Mouse (Mus musculus): ENCODE measurements around the gene Iqcf6. TPM values are rescaled to one million over a fixed set of nuclear protein-coding genes. Genes with fewer than 3 reads are reported as not detected.

Iqcf6 gene
- polyA plus RNA-seq (2014; fragmentation: Illumina TruSeq; extraction: RNeasy Lipid Tissue Mini Kit (QIAGEN cat#74804); ENCODE audit: low read depth, low replicate concordance), result not detected

GRCm38 (mm10) chr9:106626282-106626681 is at the start of gene Iqcf6:
Gene Iqcf6, plus strand, starts transcription at chr9:106626582.

DNA sequence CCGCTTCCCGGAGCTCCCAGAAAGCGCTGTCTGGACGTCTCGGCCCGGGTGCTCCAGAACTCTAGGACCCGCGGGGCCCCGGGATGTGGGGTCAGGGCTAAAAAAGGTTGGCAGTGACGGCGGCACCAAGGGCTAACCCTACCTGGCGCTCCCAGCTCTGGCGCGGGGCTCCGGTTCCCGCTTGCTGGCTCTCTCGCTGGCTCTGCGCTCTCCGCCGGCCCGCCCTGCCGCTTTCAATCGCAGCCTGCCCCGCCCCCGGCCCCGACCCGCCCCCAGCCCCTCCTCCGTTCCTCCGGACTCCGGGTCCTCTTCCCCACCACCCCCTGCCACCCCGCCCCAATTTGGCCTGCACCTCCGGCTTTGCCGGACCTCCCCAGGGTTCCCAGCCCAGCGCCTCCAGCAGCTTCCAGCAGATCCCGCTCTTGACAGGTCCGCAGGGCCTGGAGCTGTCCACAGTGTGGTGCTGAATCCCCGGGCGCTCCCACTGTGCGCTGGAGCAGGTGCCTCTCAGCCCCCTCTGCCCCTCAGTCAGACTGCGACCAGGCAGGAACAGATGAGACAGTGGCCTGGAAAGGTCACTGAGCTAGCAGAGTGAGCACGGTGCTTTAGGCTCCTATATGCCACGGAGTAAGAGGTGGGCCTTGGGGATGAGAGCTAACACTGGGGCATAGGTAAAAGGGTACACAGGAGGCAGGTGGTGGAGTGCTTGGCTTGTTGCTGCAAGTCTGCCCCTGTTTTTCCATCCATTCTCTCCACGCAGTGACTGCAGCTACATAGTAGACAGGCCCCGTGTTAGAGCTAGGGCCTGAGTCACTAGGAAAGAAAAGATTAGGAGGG is 29.7 kb downstream of the Iqcf6 start, which contains the start of gene Grm2:
Grm2 (minus strand) TSS at position 199 of the 837 bp plus-strand sequence.

Other genes starting within 250 kb of the Iqcf6 start
- 24.8 TPM for gene Rpl29, start 197.1 kb upstream of the Iqcf6 start, polyA plus RNA-seq (2014; fragmentation: Illumina TruSeq; extraction: RNeasy Lipid Tissue Mini Kit (QIAGEN cat#74804); ENCODE audit: low read depth, low replicate concordance)
- gene Acy1, start 188.3 kb upstream of the Iqcf6 start, polyA plus RNA-seq (2014; fragmentation: Illumina TruSeq; extraction: RNeasy Lipid Tissue Mini Kit (QIAGEN cat#74804); ENCODE audit: low read depth, low replicate concordance), result 8.3 TPM
- 112 TPM for gene Abhd14b, start 179.1 kb upstream of the Iqcf6 start, polyA plus RNA-seq (2014; fragmentation: Illumina TruSeq; extraction: RNeasy Lipid Tissue Mini Kit (QIAGEN cat#74804); ENCODE audit: low read depth, low replicate concordance)
- 0.73 TPM for gene Abhd14a, start 178.9 kb upstream of the Iqcf6 start, polyA plus RNA-seq (2014; fragmentation: Illumina TruSeq; extraction: RNeasy Lipid Tissue Mini Kit (QIAGEN cat#74804); ENCODE audit: low read depth, low replicate concordance)
- gene Pcbp4, start 173.3 kb upstream of the Iqcf6 start, polyA plus RNA-seq (2014; fragmentation: Illumina TruSeq; extraction: RNeasy Lipid Tissue Mini Kit (QIAGEN cat#74804); ENCODE audit: low read depth, low replicate concordance), result 2.1 TPM
- gene Gpr62, start 160.6 kb upstream of the Iqcf6 start, polyA plus RNA-seq (2014; fragmentation: Illumina TruSeq; extraction: RNeasy Lipid Tissue Mini Kit (QIAGEN cat#74804); ENCODE audit: low read depth, low replicate concordance), result not detected
- gene Rrp9, start 150.6 kb upstream of the Iqcf6 start, polyA plus RNA-seq (2014; fragmentation: Illumina TruSeq; extraction: RNeasy Lipid Tissue Mini Kit (QIAGEN cat#74804); ENCODE audit: low read depth, low replicate concordance), result 1.5 TPM
- gene Parp3, start 149.6 kb upstream of the Iqcf6 start, polyA plus RNA-seq (2014; fragmentation: Illumina TruSeq; extraction: RNeasy Lipid Tissue Mini Kit (QIAGEN cat#74804); ENCODE audit: low read depth, low replicate concordance), result 7.8 TPM
- gene Iqcf1, start 126.6 kb upstream of the Iqcf6 start, polyA plus RNA-seq (2014; fragmentation: Illumina TruSeq; extraction: RNeasy Lipid Tissue Mini Kit (QIAGEN cat#74804); ENCODE audit: low read depth, low replicate concordance), result not detected
- gene Iqcf5, start 112.0 kb upstream of the Iqcf6 start, polyA plus RNA-seq (2014; fragmentation: Illumina TruSeq; extraction: RNeasy Lipid Tissue Mini Kit (QIAGEN cat#74804); ENCODE audit: low read depth, low replicate concordance), result not detected
- gene Iqcf3, start 65.0 kb upstream of the Iqcf6 start, polyA plus RNA-seq (2014; fragmentation: Illumina TruSeq; extraction: RNeasy Lipid Tissue Mini Kit (QIAGEN cat#74804); ENCODE audit: low read depth, low replicate concordance), result not detected
- not detected for gene Iqcf4, start 55.6 kb upstream of the Iqcf6 start, polyA plus RNA-seq (2014; fragmentation: Illumina TruSeq; extraction: RNeasy Lipid Tissue Mini Kit (QIAGEN cat#74804); ENCODE audit: low read depth, low replicate concordance)
- not detected for gene Grm2, start 29.5 kb downstream of the Iqcf6 start, polyA plus RNA-seq (2014; fragmentation: Illumina TruSeq; extraction: RNeasy Lipid Tissue Mini Kit (QIAGEN cat#74804); ENCODE audit: low read depth, low replicate concordance)
- gene Tex264, start 59.3 kb downstream of the Iqcf6 start, polyA plus RNA-seq (2014; fragmentation: Illumina TruSeq; extraction: RNeasy Lipid Tissue Mini Kit (QIAGEN cat#74804); ENCODE audit: low read depth, low replicate concordance), result 5.0 TPM
- gene Rad54l2, start 162.6 kb downstream of the Iqcf6 start, polyA plus RNA-seq (2014; fragmentation: Illumina TruSeq; extraction: RNeasy Lipid Tissue Mini Kit (QIAGEN cat#74804); ENCODE audit: low read depth, low replicate concordance), result 7.5 TPM
- gene Dcaf1, start 195.3 kb downstream of the Iqcf6 start, polyA plus RNA-seq (2014; fragmentation: Illumina TruSeq; extraction: RNeasy Lipid Tissue Mini Kit (QIAGEN cat#74804); ENCODE audit: low read depth, low replicate concordance), result 28.0 TPM